Mouse (Mus musculus): ENCODE measurements around the gene Rasgrp1. TPM values are rescaled to one million over a fixed set of nuclear protein-coding genes. Genes with fewer than 3 reads are reported as not detected.

The Rasgrp1 gene
- polyA plus RNA-seq (2014; fragmentation: Nextera tagmentation; extraction: Ambion mirVana): 0.11 and 0.38 TPM in 2 replicates

GRCm38 (mm10) chr2:117342547-117343239, at the start of gene Rasgrp1:
Gene Rasgrp1, minus strand, starts transcription at chr2:117343001.
- H3K4me2 ChIP-seq (replicated peaks; ENCODE audit: low read depth, low read length): peak within 1 kb of the TSS; percentile 94
- WGBS: 2% methylated on average over 56 of the region's 56 CpGs
- H3K4me3 ChIP-seq (ENCODE audit: low read length): peak within 1 kb of the TSS; percentile 53
- H3K36me3 ChIP-seq (ENCODE audit: control insufficient read depth, insufficient read depth, low read length): no peaks in the 10 kb centered on the region
- peak; percentile 81 for ATAC-seq (ENCODE audit: low FRiP score, low TSS enrichment)
- H3K9ac ChIP-seq (ENCODE audit: low read depth, low read length): peak within 1 kb of the TSS; percentile 38
- H3K27ac ChIP-seq (ENCODE audit: low read depth, low read length): no peak within 1 kb of the TSS
- H3K4me1 ChIP-seq (ENCODE audit: control insufficient read depth, insufficient read depth, low read length): 0 out of 2 replicates have a peak, but pooled peaks cover 3% of the 10 kb centered on the region
- H3K9me3 ChIP-seq (ENCODE audit: control insufficient read depth, low read length): no peaks in the 10 kb centered on the region
- peaks cover 20% of the 10 kb centered on the region for H3K27me3 ChIP-seq (ENCODE audit: control insufficient read depth, insufficient read depth, low read length)

- H3K9me3 ChIP-seq (ENCODE audit: control insufficient read depth, low read length): no peaks in the 10 kb centered on the region
- no peaks in the 10 kb centered on the region for H3K4me1 ChIP-seq (ENCODE audit: control insufficient read depth, insufficient read depth, low read length)
- ATAC-seq (ENCODE audit: low FRiP score, low TSS enrichment): no peak
- H3K27me3 ChIP-seq (ENCODE audit: control insufficient read depth, insufficient read depth, low read length): no peaks in the 10 kb centered on the region
- no peak overlapping the region for H3K27ac ChIP-seq (ENCODE audit: low read depth, low read length)
- H3K4me2 ChIP-seq (replicated peaks; ENCODE audit: low read depth, low read length): no peak overlapping the region
- 84% methylated on average over 17 of the region's 17 CpGs for WGBS
- H3K36me3 ChIP-seq (ENCODE audit: control insufficient read depth, insufficient read depth, low read length): no peaks in the 10 kb centered on the region
- H3K4me3 ChIP-seq (ENCODE audit: low read length): no peak overlapping the region
- H3K9ac ChIP-seq (ENCODE audit: low read depth, low read length): no peak overlapping the region
Observed at GRCm38 (mm10) chr2:117389925-117390892, 47.4 kb upstream of the Rasgrp1 start.

- no peaks in the 10 kb centered on the region for H3K36me3 ChIP-seq (ENCODE audit: control insufficient read depth, insufficient read depth, low read length)
- H3K27me3 ChIP-seq (ENCODE audit: control insufficient read depth, insufficient read depth, low read length): no peaks in the 10 kb centered on the region
- no peak overlapping the region for H3K4me2 ChIP-seq (replicated peaks; ENCODE audit: low read depth, low read length)
- no peaks in the 10 kb centered on the region for H3K9me3 ChIP-seq (ENCODE audit: control insufficient read depth, low read length)
- ATAC-seq (ENCODE audit: low FRiP score, low TSS enrichment): no peak
- no peaks in the 10 kb centered on the region for H3K4me1 ChIP-seq (ENCODE audit: control insufficient read depth, insufficient read depth, low read length)
- H3K4me3 ChIP-seq (ENCODE audit: low read length): no peak overlapping the region
- no peak overlapping the region for H3K9ac ChIP-seq (ENCODE audit: low read depth, low read length)
- 79% methylated on average over 3 of the region's 3 CpGs for WGBS
- no peak overlapping the region for H3K27ac ChIP-seq (ENCODE audit: low read depth, low read length)
Observed at GRCm38 (mm10) chr2:117389460-117389859, 46.7 kb upstream of the Rasgrp1 start.

DNA sequence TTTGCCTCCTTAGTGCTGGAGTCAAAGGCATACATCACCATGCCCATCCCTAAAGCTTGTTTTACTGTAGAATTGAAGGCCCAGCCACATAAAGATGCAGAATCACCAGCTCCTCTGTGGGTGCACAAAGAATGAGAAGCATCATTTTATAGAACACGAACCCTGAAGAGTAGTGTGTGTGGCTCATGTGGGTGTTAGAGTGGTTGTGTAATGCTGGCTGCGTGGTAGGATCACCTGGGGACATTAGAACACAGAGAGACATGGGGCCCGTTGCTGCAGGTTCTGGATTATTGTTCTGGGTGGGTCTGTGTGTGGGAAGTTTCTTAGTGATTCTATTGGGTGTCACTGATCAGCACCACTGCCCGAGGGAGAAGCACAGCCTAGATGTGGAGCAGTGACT, 45.3 kb upstream of the Rasgrp1 start:
- ATAC-seq (ENCODE audit: low FRiP score, low TSS enrichment): no peak
- Histone ChIP-seq H3K36me3 (ENCODE audit: control insufficient read depth, insufficient read depth, low read length) (no peaks in the 10 kb centered on the region), H3K27ac (ENCODE audit: low read depth, low read length) (no peak overlapping the region), H3K4me3 (ENCODE audit: low read length) (no peak overlapping the region), H3K9ac (ENCODE audit: low read depth, low read length) (no peak overlapping the region), H3K27me3 (ENCODE audit: control insufficient read depth, insufficient read depth, low read length) (no peaks in the 10 kb centered on the region), H3K9me3 (ENCODE audit: control insufficient read depth, low read length) (no peaks in the 10 kb centered on the region), H3K4me1 (ENCODE audit: control insufficient read depth, insufficient read depth, low read length) (no peaks in the 10 kb centered on the region), H3K4me2 (replicated peaks; ENCODE audit: low read depth, low read length) (no peak overlapping the region)
- 86% methylated on average over 4 of the region's 4 CpGs for WGBS

DNA sequence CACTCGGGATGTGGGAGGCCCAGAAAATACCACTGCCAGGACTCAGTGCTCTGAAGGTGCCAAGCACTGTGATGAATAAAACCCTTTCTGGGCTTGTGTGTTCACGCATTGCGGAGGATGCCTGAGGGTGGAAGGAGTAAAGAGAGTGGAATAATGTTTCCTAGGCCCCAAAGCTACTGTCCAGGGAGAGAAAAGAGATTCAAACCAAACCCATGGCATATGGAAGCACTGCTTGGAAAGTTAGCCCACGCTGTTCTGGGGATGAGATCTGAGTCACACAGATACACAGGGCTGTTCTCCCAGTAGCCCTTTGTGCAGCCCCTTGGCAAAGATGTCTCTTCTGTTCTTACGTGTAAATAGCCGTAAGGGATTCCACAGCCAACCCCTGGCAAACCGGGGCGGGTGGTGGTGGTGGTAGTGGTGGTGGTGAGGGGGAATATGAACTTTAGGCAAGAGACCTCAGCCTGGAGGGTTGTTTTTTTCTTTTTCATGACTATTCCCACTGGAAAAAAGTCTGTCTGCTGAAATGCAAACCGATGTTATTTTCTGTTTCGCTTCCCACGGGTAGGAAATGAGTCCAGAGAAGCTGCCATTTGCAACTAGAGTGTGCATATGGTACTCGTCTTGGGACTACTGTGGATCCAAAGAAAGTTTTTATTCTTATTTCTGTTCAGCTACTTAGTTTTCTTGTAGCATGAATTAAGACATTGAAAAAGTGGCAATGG, 44.3 kb upstream of the Rasgrp1 start:
- Histone ChIP-seq H3K9me3 (ENCODE audit: control insufficient read depth, low read length) (no peaks in the 10 kb centered on the region), H3K27ac (ENCODE audit: low read depth, low read length) (no peak overlapping the region)
- WGBS: 86% methylated on average over 12 of the region's 12 CpGs

GRCm38 (mm10) chr2:117386036-117386590, 43.3 kb upstream of the Rasgrp1 start:
- no peak overlapping the region for H3K9ac ChIP-seq (ENCODE audit: low read depth, low read length)
- H3K36me3 ChIP-seq (ENCODE audit: control insufficient read depth, insufficient read depth, low read length): no peaks in the 10 kb centered on the region
- WGBS: 60% methylated on average over 7 of the region's 7 CpGs
- H3K4me1 ChIP-seq (ENCODE audit: control insufficient read depth, insufficient read depth, low read length): no peaks in the 10 kb centered on the region; the same call in 1 of the 2 replicates
- ATAC-seq (ENCODE audit: low FRiP score, low TSS enrichment): no peak
- H3K27me3 ChIP-seq (ENCODE audit: control insufficient read depth, insufficient read depth, low read length): no peaks in the 10 kb centered on the region
- H3K4me2 ChIP-seq (replicated peaks; ENCODE audit: low read depth, low read length): no peak overlapping the region
- H3K9me3 ChIP-seq (ENCODE audit: control insufficient read depth, low read length): no peaks in the 10 kb centered on the region
- H3K27ac ChIP-seq (ENCODE audit: low read depth, low read length): no peak overlapping the region
- no peak overlapping the region for H3K4me3 ChIP-seq (ENCODE audit: low read length)

More for the DNA sequence above, 44.3 kb upstream of the Rasgrp1 start:
- Histone ChIP-seq H3K36me3 (ENCODE audit: control insufficient read depth, insufficient read depth, low read length) (no peaks in the 10 kb centered on the region), H3K9ac (ENCODE audit: low read depth, low read length) (no peak overlapping the region), H3K4me1 (ENCODE audit: control insufficient read depth, insufficient read depth, low read length) (no peaks in the 10 kb centered on the region), H3K4me2 (replicated peaks; ENCODE audit: low read depth, low read length) (no peak overlapping the region), H3K27me3 (ENCODE audit: control insufficient read depth, insufficient read depth, low read length) (no peaks in the 10 kb centered on the region), H3K4me3 (ENCODE audit: low read length) (no peak overlapping the region)
- no peak for ATAC-seq (ENCODE audit: low FRiP score, low TSS enrichment)

- H3K9me3 ChIP-seq (ENCODE audit: control insufficient read depth, low read length): no peaks in the 10 kb centered on the region
- ATAC-seq (ENCODE audit: low FRiP score, low TSS enrichment): no peak
- no peak overlapping the region for H3K4me2 ChIP-seq (replicated peaks; ENCODE audit: low read depth, low read length)
- no peak overlapping the region for H3K27ac ChIP-seq (ENCODE audit: low read depth, low read length)
- no peaks in the 10 kb centered on the region for H3K27me3 ChIP-seq (ENCODE audit: control insufficient read depth, insufficient read depth, low read length)
- H3K4me3 ChIP-seq (ENCODE audit: low read length): no peak overlapping the region
- no peaks in the 10 kb centered on the region for H3K36me3 ChIP-seq (ENCODE audit: control insufficient read depth, insufficient read depth, low read length)
- WGBS: 53% methylated on average over 3 of the region's 3 CpGs
- H3K9ac ChIP-seq (ENCODE audit: low read depth, low read length): no peak overlapping the region
- H3K4me1 ChIP-seq (ENCODE audit: control insufficient read depth, insufficient read depth, low read length): no peaks in the 10 kb centered on the region; the same call in 1 of the 2 replicates
Observed at GRCm38 (mm10) chr2:117381314-117381713, 38.5 kb upstream of the Rasgrp1 start.

DNA sequence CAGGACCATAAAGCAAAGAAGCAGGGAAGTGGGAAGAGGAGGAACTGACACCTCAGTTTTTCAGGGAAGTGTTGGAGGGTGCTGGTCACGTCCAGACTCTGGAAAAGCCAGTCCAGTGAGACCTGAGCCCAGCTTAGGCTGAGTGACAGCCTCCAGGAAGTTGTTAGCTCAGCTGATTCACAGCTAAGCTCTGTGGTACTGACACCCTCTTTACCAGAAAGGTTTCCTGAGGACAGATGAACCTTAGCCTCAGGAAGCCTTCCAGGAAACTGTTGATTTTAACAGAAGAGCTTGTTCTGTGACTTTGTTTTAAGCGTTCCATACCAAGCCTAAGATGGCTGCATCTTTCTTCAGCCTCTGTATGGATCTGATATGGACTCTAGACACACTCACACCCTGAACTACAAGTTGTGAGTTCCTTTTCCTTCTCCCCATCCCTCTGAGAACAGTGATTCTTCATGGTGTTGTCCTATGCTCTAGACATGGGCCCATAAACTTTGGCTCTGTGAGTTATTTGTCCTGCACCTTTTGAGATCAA, 31.6 kb upstream of the Rasgrp1 start:
- Histone ChIP-seq H3K4me2 (replicated peaks; ENCODE audit: low read depth, low read length) (no peak overlapping the region), H3K9me3 (ENCODE audit: control insufficient read depth, low read length) (no peaks in the 10 kb centered on the region), H3K4me1 (ENCODE audit: control insufficient read depth, insufficient read depth, low read length) (no peaks in the 10 kb centered on the region), H3K4me3 (ENCODE audit: low read length) (no peak overlapping the region), H3K9ac (ENCODE audit: low read depth, low read length) (no peak overlapping the region), H3K27me3 (ENCODE audit: control insufficient read depth, insufficient read depth, low read length) (no peaks in the 10 kb centered on the region), H3K27ac (ENCODE audit: low read depth, low read length) (no peak overlapping the region), H3K36me3 (ENCODE audit: control insufficient read depth, insufficient read depth, low read length) (no peaks in the 10 kb centered on the region)
- WGBS: 56% methylated on average over 2 of the region's 2 CpGs
- no peak for ATAC-seq (ENCODE audit: low FRiP score, low TSS enrichment)

Data from kidney, embryonic 14.5 days (tissue).